Mouse (Mus musculus) limb, embryonic 14.5 days (tissue): ENCODE data around the gene Trim65. TPM values are rescaled to one million over a fixed set of nuclear protein-coding genes. Genes with fewer than 3 reads are reported as not detected.

Source experiments
- ATAC-seq: fragments of 200-750 bp; cut with Nextera tagmentation; 2 replicates; pipeline ENCODE4 v1.8.0; 2017; ENCODE audit warnings: low read depth, moderate number of reproducible peaks, moderate TSS enrichment; ENCODE audit not compliant: low FRiP score
- DNase-seq: peaks from one replicate; pipeline ENCODE4 v3.0.0-alpha.2; 2015; ENCODE audit warnings: low spot score
- H3K27ac ChIP-seq: fragments of 300-500 bp; sonication (generic); replicated peaks from 2 replicates; pipeline ENCODE4 v1.5.1; 2014; ENCODE audit warnings: low read depth, mild to moderate bottlenecking, low read length, moderate library complexity, mixed read lengths
- H3K27me3 ChIP-seq: fragments of 300-500 bp; sonication (generic); 2 replicates; pipeline ENCODE4 v1.6.1; 2014; ENCODE audit warnings: low read length, mixed read lengths; ENCODE audit not compliant: control insufficient read depth, insufficient read depth
- H3K36me3 ChIP-seq: fragments of 300-500 bp; sonication (generic); 2 replicates; pipeline ENCODE4 v1.6.1; 2014; ENCODE audit warnings: mild to moderate bottlenecking, low read length, moderate library complexity, mixed read lengths; ENCODE audit not compliant: control insufficient read depth, insufficient read depth
- H3K4me1 ChIP-seq: fragments of 300-500 bp; sonication (generic); 2 replicates; pipeline ENCODE4 v1.6.1; 2014; ENCODE audit warnings: antibody characterized with exemption, low read length, mixed read lengths; ENCODE audit not compliant: control insufficient read depth, insufficient read depth
- H3K4me2 ChIP-seq: fragments of 300-500 bp; sonication (generic); replicated peaks from 2 replicates; pipeline ENCODE4 v1.6.1; 2014; ENCODE audit warnings: low read depth, mild to moderate bottlenecking, low read length, moderate library complexity; ENCODE audit not compliant: severe bottlenecking
- H3K4me3 ChIP-seq: fragments of 300-500 bp; sonication (generic); replicated peaks from 2 replicates; pipeline ENCODE4 v1.5.1; 2014; ENCODE audit warnings: low read length
- H3K9ac ChIP-seq: fragments of 300-500 bp; sonication (generic); 2 replicates; pipeline ENCODE4 v1.6.1; 2014; ENCODE audit warnings: mild to moderate bottlenecking, low read depth, low read length, moderate library complexity; ENCODE audit not compliant: severe bottlenecking
- H3K9me3 ChIP-seq: fragments of 300-500 bp; sonication (generic); 2 replicates; pipeline ENCODE4 v1.6.1; 2016; ENCODE audit warnings: low read length; ENCODE audit not compliant: control insufficient read depth
- POLR2A ChIP-seq: fragments of 200-500 bp; IDR thresholded peaks from 2 replicates; pipeline ENCODE4 v1.8.0; 2012; ENCODE audit warnings: inconsistent platforms, mild to moderate bottlenecking, moderate library complexity, borderline replicate concordance; ENCODE audit not compliant: insufficient read depth, insufficient read length; ENCODE audit errors: extremely low read depth
- WGBS: fragments of 180-500 bp; shearing (Covaris S2); extraction: QIAGEN DNeasy Blood & Tissue Kit; methylation state at CpG from one replicate; pipeline ENCODE4 v1.1.7; 2014; 5-methylcytosine and 5-hydroxymethylcytosine counted together
- polyA plus RNA-seq, 2 experiments: library from polyadenylated mRNA; depleted of rRNA in 1 of 2; stranded (reverse) in 1 of 2; unstranded in 1 of 2; fragments of >200 nt; fragmentation: Nextera tagmentation in 1 of 2; extraction: Ambion mirVana in 1 of 2; gene quantifications; 2 replicates each; pipeline versions ENCODE4 v1.2.1 to v1.2.3; 2012 to 2014

Trim65 gene
- polyA plus RNA-seq, 2 experiments, result 3.1 to 4.9 TPM

DNA sequence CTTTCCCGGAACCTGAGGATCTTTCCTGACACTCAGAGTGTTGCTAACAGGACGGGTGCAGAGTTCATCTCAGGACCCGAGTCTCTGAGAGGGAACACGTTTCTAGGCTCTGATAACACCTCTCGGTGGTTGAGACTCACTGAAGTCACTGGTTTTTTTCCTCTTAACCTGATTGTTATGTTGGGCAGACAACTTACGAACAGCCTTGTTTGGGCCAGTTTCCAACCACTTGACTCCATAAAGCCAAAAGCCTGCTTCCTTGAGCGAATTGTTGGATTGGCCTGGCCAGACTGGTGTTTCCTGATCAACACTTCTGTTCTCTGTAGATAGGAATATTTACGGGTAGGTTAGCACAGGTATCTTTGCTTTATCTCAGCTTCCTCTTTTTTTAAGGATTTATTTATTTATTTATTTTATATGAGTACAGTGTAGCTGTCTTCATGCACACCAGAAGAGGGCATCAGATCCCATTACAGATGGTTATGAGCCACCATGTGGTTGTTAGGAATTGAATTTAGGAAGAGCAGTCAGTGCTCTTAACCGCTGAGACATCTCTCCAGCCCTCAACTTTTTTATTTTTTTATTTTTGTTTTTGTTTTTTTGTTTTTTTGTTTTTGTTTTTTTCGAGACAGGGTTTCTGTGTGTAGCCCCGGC lies 42.1 kb downstream of the Trim65 start:
- no peak overlapping the region for H3K4me2 ChIP-seq
- ATAC-seq (no peak), DNase-seq (no peak)
- H3K27me3 ChIP-seq, result no peaks in the 10 kb centered on the region
- WGBS, result 83% methylated on average over 11 of the region's 11 CpGs
- H3K4me1 ChIP-seq, result peaks cover 11% of the 10 kb centered on the region
- H3K27ac ChIP-seq, result no peak overlapping the region
- no peaks in the 10 kb centered on the region for H3K9me3 ChIP-seq
- peaks cover 5% of the 10 kb centered on the region for H3K36me3 ChIP-seq
- H3K9ac ChIP-seq, result no peak overlapping the region
- no peak overlapping the region for H3K4me3 ChIP-seq
- TF ChIP-seq POLR2A, result no peak

GRCm38 (mm10) chr11:116088188-116088587 lies 42.7 kb downstream of the Trim65 start:
- no peaks in the 10 kb centered on the region for H3K27me3 ChIP-seq
- WGBS, result 85% methylated on average over 8 of the region's 8 CpGs
- peaks cover 11% of the 10 kb centered on the region for H3K36me3 ChIP-seq
- H3K4me1 ChIP-seq, result peaks cover 11% of the 10 kb centered on the region
- DNase-seq (no peak), ATAC-seq (no peak)
- no peak overlapping the region; the same call in 1 of the 2 replicates for H3K9ac ChIP-seq
- H3K4me2 ChIP-seq, result peak overlapping the region; percentile 49
- TF ChIP-seq POLR2A, result no peak
- H3K27ac ChIP-seq, result no peak overlapping the region
- no peaks in the 10 kb centered on the region for H3K9me3 ChIP-seq
- no peak overlapping the region for H3K4me3 ChIP-seq

- peaks cover 16% of the 10 kb centered on the region for H3K36me3 ChIP-seq
Observed at GRCm38 (mm10) chr11:116087194-116088130, 43.5 kb downstream of the Trim65 start.

GRCm38 (mm10) chr11:116086258-116087193 lies 44.4 kb downstream of the Trim65 start, which contains the start of gene Wbp2:
Wbp2 (minus strand) TSS chr11:116086995.
- 1% methylated on average over 42 of the region's 43 CpGs for WGBS
- DNase-seq (peak; percentile 100), ATAC-seq (peak; percentile 97)
- peaks cover 11% of the 10 kb centered on the region for H3K4me1 ChIP-seq
- TF ChIP-seq POLR2A, result no peak
- peak within 1 kb of the TSS; percentile 34; the same call in 1 of the 2 replicates for H3K9ac ChIP-seq
- H3K36me3 ChIP-seq, result peaks cover 25% of the 10 kb centered on the region
- H3K27me3 ChIP-seq, result no peaks in the 10 kb centered on the region
- peak within 1 kb of the TSS; percentile 40 for H3K4me3 ChIP-seq
- no peaks in the 10 kb centered on the region for H3K9me3 ChIP-seq
- H3K4me2 ChIP-seq, result peak within 1 kb of the TSS; percentile 49
- H3K27ac ChIP-seq, result peak within 1 kb of the TSS; percentile 33

More at GRCm38 (mm10) chr11:116087194-116088130, 43.5 kb downstream of the Trim65 start:
- H3K9me3 ChIP-seq, result no peaks in the 10 kb centered on the region
- ATAC-seq, result peak; percentile 70
- H3K27ac ChIP-seq, result peak overlapping the region; percentile 15; the same call in 1 of the 2 replicates
- peak overlapping the region; percentile 40 for H3K4me3 ChIP-seq
- no peak for TF ChIP-seq POLR2A
- peak overlapping the region; percentile 49 for H3K4me2 ChIP-seq
- peaks cover 11% of the 10 kb centered on the region for H3K4me1 ChIP-seq
- H3K27me3 ChIP-seq, result no peaks in the 10 kb centered on the region
- 3% methylated on average over 29 of the region's 31 CpGs for WGBS
- H3K9ac ChIP-seq, result peak overlapping the region; percentile 1; the same call in 1 of the 2 replicates
- DNase-seq, result peak; percentile 77

- ATAC-seq (no peak), DNase-seq (no peak)
- WGBS, result 88% methylated on average over 6 of the region's 6 CpGs
- no peak overlapping the region for H3K4me2 ChIP-seq
- no peak overlapping the region for H3K9ac ChIP-seq
- H3K4me3 ChIP-seq, result no peak overlapping the region
- H3K4me1 ChIP-seq, result peaks cover 11% of the 10 kb centered on the region
- no peaks in the 10 kb centered on the region for H3K9me3 ChIP-seq
- H3K27me3 ChIP-seq, result no peaks in the 10 kb centered on the region
- no peak for TF ChIP-seq POLR2A
- H3K27ac ChIP-seq, result no peak overlapping the region
- peaks cover 49% of the 10 kb centered on the region for H3K36me3 ChIP-seq
Observed at GRCm38 (mm10) chr11:116084166-116084565, 46.8 kb downstream of the Trim65 start.
